Mouse (Mus musculus): ENCODE measurements at regions not wholly inside any gene's neighbourhood (a gene's known extent, or its start where the extent isn't known, plus 50 kb on each side); places are given as distances from the start of the nearest gene placed in this dataset.
"Not testable (repeated sequence)": the region's sequence is repeated elsewhere in the genome, so short reads cannot be mapped to it uniquely, and the experiment has no call there.

GRCm38 (mm10) chr13:52138331-52138945 lies 292.0 kb downstream of the Gadd45g start:
- DNase-seq (ENCODE audit: low read depth, low spot score) (peak; percentile 73), ATAC-seq (peak; percentile 79)
- no peak for TF ChIP-seq CTCF (IDR thresholded peaks at IDR 0.05)
- CTCF ChIA-PET, result interaction anchor here (0.7 to 1.7 kb wide), 6 partner anchors 9 to 291 kb away, joined by 3 to 4 read pairs (median 3); no protein-coding TSS in a partner anchor
- POLR2A ChIA-PET, result interaction anchor here (0.6 to 1.9 kb wide), 4 partner anchors 10 to 291 kb away, joined by 3 to 10 read pairs (median 3); no protein-coding TSS in a partner anchor
- in situ Hi-C loops (cut with MboI; ENCODE audit: low pct_unique_long_range_greater_than_20kb), result no loop called here
- H3K27me3 ChIP-seq, result no peaks in the 10 kb centered on the region

- peak; percentile 19 for TF ChIP-seq CTCF (IDR thresholded peaks at IDR 0.05)
- POLR2A ChIA-PET, result interaction anchor here (0.6 to 1.9 kb wide), 5 partner anchors 11 to 292 kb away, joined by 3 to 10 read pairs (median 3); no protein-coding TSS in a partner anchor
- ATAC-seq, result no peak
- H3K27me3 ChIP-seq, result no peaks in the 10 kb centered on the region
- in situ Hi-C loops (cut with MboI; ENCODE audit: low pct_unique_long_range_greater_than_20kb), result no loop called here
- DNase-seq (ENCODE audit: low read depth, low spot score), result no peak
- CTCF ChIA-PET, result interaction anchor here (0.6 to 1.7 kb wide), 6 partner anchors 10 to 292 kb away, joined by 3 to 4 read pairs (median 3); no protein-coding TSS in a partner anchor
Observed at GRCm38 (mm10) chr13:52139140-52139809, 292.8 kb downstream of the Gadd45g start.

GRCm38 (mm10) chr13:52140221-52140620 lies 293.7 kb downstream of the Gadd45g start:
- CTCF ChIA-PET, result interaction anchor here (0.6 to 1.5 kb wide), 2 partner anchors 15 to 108 kb away, joined by 3 read pairs; no protein-coding TSS in a partner anchor
- POLR2A ChIA-PET, result no interaction called here
- ATAC-seq (no peak), DNase-seq (ENCODE audit: low read depth, low spot score) (no peak)
- H3K27me3 ChIP-seq, result no peaks in the 10 kb centered on the region
- in situ Hi-C loops (cut with MboI; ENCODE audit: low pct_unique_long_range_greater_than_20kb), result no loop called here
- no peak for TF ChIP-seq CTCF (IDR thresholded peaks at IDR 0.05)

- H3K27me3 ChIP-seq; ATAC-seq; DNase-seq (ENCODE audit: low read depth, low spot score); POLR2A ChIA-PET; in situ Hi-C loops (cut with MboI; ENCODE audit: low pct_unique_long_range_greater_than_20kb); CTCF ChIA-PET: not testable (repeated sequence)
Observed at GRCm38 (mm10) chr13:52144066-52144465, 297.6 kb downstream of the Gadd45g start.

- ATAC-seq (no peak), DNase-seq (ENCODE audit: low read depth, low spot score) (no peak)
- in situ Hi-C loops (cut with MboI; ENCODE audit: low pct_unique_long_range_greater_than_20kb), result no loop called here
- no peak for TF ChIP-seq CTCF (IDR thresholded peaks at IDR 0.05)
- ChIA-PET CTCF (no interaction called here), POLR2A (no interaction called here)
- no peaks in the 10 kb centered on the region for H3K27me3 ChIP-seq
Observed at GRCm38 (mm10) chr13:52145926-52146325, 299.4 kb downstream of the Gadd45g start.

GRCm38 (mm10) chr13:52150281-52150680 lies 303.8 kb downstream of the Gadd45g start:
- POLR2A ChIA-PET, result no interaction called here
- no peak for DNase-seq (ENCODE audit: low read depth, low spot score)
- no peak for TF ChIP-seq CTCF (IDR thresholded peaks at IDR 0.05)
- H3K27me3 ChIP-seq, result no peaks in the 10 kb centered on the region
- no peak for ATAC-seq
- in situ Hi-C loops (cut with MboI; ENCODE audit: low pct_unique_long_range_greater_than_20kb), result no loop called here
- CTCF ChIA-PET, result no interaction called here

GRCm38 (mm10) chr13:52151777-52152176 lies 305.3 kb downstream of the Gadd45g start:
- H3K27me3 ChIP-seq, result no peaks in the 10 kb centered on the region
- in situ Hi-C loops (cut with MboI; ENCODE audit: low pct_unique_long_range_greater_than_20kb), result no loop called here
- no peak for ATAC-seq
- POLR2A ChIA-PET, result no interaction called here
- TF ChIP-seq CTCF (IDR thresholded peaks at IDR 0.05), result no peak
- DNase-seq (ENCODE audit: low read depth, low spot score), result no peak
- CTCF ChIA-PET, result no interaction called here

- no peak for TF ChIP-seq CTCF (IDR thresholded peaks at IDR 0.05)
- DNase-seq (ENCODE audit: low read depth, low spot score) (no peak), ATAC-seq (no peak)
- ChIA-PET CTCF (no interaction called here), POLR2A (no interaction called here)
- in situ Hi-C loops (cut with MboI; ENCODE audit: low pct_unique_long_range_greater_than_20kb), result no loop called here
- no peaks in the 10 kb centered on the region for H3K27me3 ChIP-seq
Observed at GRCm38 (mm10) chr13:52152221-52152620, 305.7 kb downstream of the Gadd45g start.

GRCm38 (mm10) chr13:52153030-52153429 lies 306.6 kb downstream of the Gadd45g start:
- H3K27me3 ChIP-seq, result no peaks in the 10 kb centered on the region
- ChIA-PET CTCF (interaction anchor here (1.5 kb wide), 1 partner anchor 14 kb away, joined by 4 read pairs; no protein-coding TSS in a partner anchor), POLR2A (no interaction called here)
- no peak for TF ChIP-seq CTCF (IDR thresholded peaks at IDR 0.05)
- DNase-seq (ENCODE audit: low read depth, low spot score), result no peak
- no peak for ATAC-seq
- in situ Hi-C loops (cut with MboI; ENCODE audit: low pct_unique_long_range_greater_than_20kb), result no loop called here

- in situ Hi-C loops (cut with MboI; ENCODE audit: low pct_unique_long_range_greater_than_20kb), result no loop called here
- CTCF ChIA-PET, result interaction anchor here (1.5 kb wide), 1 partner anchor 15 kb away, joined by 4 read pairs; no protein-coding TSS in a partner anchor
- POLR2A ChIA-PET, result interaction anchor here (1.4 kb wide), 1 partner anchor 15 kb away, joined by 3 read pairs; no protein-coding TSS in a partner anchor
- no peaks in the 10 kb centered on the region for H3K27me3 ChIP-seq
- ATAC-seq, result no peak
- no peak for TF ChIP-seq CTCF (IDR thresholded peaks at IDR 0.05)
- no peak for DNase-seq (ENCODE audit: low read depth, low spot score)
Observed at GRCm38 (mm10) chr13:52153576-52153975, 307.1 kb downstream of the Gadd45g start.

All from Patski (cell line).